Mouse (Mus musculus): ENCODE measurements around the gene Ergic1. TPM values are rescaled to one million over a fixed set of nuclear protein-coding genes. Genes with fewer than 3 reads are reported as not detected.

Gene Ergic1
- polyA plus RNA-seq, 3 experiments from 2014 or later = 35.9 to 50.4 (median 39.8) TPM

- peak; percentile 97 for ATAC-seq
Observed at GRCm38 (mm10) chr17:26662978-26663683, 101.8 kb downstream of the Ergic1 start, which contains the start of gene Atp6v0e. Atp6v0e (plus strand) TSS chr17:26663231.

- ATAC-seq = no peak
Observed at GRCm38 (mm10) chr17:26665600-26665999, 104.3 kb downstream of the Ergic1 start.

GRCm38 (mm10) chr17:26671268-26671667 lies 110.0 kb downstream of the Ergic1 start:
- ATAC-seq = no peak

GRCm38 (mm10) chr17:26675845-26676244 lies 114.6 kb downstream of the Ergic1 start:
- no peak for ATAC-seq

- peak; percentile 98 for ATAC-seq
Observed at GRCm38 (mm10) chr17:26676252-26676615, 114.9 kb downstream of the Ergic1 start.

DNA sequence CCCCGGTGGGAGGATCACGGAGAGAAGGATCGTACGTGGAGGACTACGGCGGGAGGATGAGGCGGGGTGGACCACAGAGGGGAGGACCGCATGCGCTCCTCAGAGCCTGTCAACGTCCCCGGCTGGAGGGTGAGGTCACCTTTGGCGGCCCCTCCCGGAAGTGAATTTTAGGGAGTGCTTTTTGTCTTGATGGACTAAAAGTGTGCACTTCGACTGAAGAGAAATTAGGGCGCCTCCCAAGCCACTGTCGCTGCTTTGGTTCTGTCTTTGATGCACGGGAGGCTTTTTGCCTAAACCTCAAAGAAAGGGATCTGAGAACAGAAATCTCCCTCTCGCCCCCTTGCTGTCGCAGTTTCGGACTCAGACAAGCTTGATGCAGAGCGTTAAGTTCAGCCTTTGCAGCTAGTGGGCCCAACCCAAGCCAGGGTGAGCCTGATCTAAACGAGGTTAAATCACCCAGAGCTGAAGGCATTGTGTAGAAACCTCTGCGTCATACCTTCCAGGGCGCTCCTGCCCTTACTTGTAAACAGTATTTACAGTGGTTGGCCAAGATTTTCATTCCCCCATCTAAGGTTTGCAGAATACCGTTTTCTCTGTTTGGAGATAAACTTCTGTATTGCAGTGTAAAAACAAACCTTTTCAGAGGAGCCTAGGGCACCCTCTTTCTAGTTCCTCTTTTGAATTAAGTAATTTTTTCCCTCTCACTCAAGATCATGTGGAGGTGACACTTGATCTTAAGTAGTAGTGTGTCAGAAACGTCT lies 115.5 kb downstream of the Ergic1 start:
- ATAC-seq = peak; percentile 63

GRCm38 (mm10) chr17:26677711-26678637 lies 116.7 kb downstream of the Ergic1 start:
- ATAC-seq = no peak

DNA sequence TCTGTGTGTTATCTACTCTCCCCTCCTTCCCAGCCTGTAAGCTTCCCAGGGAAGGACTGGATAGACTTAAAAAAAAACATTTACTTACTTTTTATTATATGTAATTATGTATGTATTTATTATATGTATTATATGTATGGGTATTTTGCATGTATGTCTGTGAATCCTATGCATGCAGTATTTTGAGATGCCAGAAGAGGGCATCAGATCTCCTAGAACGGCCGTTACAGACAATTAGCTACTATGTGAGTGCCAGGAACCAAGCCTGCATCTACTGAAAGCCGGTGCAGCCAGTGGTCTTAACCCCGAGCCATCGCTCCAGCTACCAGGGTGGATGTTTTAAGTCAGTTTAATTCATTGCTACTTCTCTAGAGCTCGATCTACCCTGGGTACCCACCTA lies 120.0 kb downstream of the Ergic1 start:
- ATAC-seq = no peak

- no peak for ATAC-seq
Observed at GRCm38 (mm10) chr17:26686334-26687000, 125.2 kb downstream of the Ergic1 start.

DNA sequence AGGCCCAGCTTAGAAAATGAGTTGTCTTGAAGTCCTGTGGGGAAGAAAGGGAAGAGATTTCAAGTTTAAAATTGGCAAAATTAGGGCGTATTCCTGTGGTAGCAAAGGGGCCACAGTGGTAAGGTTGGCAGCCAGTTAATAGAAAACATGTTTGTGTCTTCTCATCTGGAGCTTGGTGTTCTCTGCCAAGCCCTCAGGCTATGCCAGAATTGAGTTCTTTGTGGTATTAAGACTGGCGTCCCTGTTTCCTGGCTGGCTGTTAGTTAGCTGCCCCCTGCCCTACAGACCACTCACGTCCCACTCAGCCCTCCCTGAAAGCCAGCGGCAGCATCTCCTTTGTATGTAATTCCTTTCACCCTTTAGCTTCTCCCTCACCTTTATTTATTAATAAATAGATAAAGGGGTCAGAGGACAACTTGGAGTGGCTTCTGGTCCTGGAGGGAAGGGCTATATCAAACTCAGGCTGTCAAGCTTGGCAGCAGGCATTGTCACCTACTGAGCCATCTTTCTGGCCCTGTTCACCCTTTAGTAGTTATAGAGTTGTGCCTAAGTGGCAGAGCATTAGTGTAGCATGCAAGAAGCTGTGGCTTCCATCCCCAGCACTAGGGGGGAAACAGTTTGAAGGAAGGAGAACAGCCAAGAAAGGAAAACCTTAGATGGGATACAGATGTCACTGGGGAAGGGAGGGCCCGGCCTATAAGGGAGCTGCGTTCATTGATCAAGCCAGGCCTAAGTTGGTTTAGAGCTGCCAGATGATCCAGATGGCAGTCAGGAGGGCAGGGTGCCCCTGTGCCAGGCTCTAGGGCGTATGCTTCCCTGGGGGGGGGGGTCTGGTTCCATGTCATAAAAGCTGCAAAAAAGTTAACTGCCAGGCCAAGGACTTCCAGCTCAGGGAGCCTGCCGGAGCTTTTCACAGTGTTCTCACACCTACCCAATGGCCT lies 127.8 kb downstream of the Ergic1 start:
- no peak for ATAC-seq

- no peak for ATAC-seq
Observed at GRCm38 (mm10) chr17:26689810-26690209, 128.5 kb downstream of the Ergic1 start.

- no peak for ATAC-seq
Observed at GRCm38 (mm10) chr17:26690236-26690635, 128.9 kb downstream of the Ergic1 start.

DNA sequence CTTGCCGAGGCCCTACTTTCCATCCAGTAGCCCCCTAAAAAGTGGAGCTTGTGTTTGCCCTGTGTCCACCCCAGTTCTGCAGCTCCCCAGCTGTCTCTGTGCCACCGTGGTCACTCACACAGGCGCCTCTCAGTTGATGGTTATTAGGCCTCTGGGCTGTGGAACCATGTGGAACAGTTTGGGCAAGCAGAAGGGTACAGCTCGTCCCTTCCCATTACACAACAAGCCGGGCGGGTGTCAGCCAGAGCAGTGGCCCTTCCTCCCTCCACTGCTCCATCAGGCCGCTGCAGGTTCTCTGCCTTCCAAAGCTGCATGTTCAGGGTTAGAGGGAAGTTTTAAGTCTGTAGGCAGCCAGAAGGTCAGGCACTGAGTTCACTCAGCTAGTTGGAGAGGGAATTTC lies 129.8 kb downstream of the Ergic1 start:
- ATAC-seq = no peak

- ATAC-seq = no peak
Observed at GRCm38 (mm10) chr17:26693424-26693823, 132.1 kb downstream of the Ergic1 start.

- ATAC-seq = no peak
Observed at GRCm38 (mm10) chr17:26694171-26694570, 132.9 kb downstream of the Ergic1 start.

GRCm38 (mm10) chr17:26695193-26695592 lies 133.9 kb downstream of the Ergic1 start:
- ATAC-seq = no peak

GRCm38 (mm10) chr17:26698846-26699245 lies 137.6 kb downstream of the Ergic1 start:
- ATAC-seq = no peak

DNA sequence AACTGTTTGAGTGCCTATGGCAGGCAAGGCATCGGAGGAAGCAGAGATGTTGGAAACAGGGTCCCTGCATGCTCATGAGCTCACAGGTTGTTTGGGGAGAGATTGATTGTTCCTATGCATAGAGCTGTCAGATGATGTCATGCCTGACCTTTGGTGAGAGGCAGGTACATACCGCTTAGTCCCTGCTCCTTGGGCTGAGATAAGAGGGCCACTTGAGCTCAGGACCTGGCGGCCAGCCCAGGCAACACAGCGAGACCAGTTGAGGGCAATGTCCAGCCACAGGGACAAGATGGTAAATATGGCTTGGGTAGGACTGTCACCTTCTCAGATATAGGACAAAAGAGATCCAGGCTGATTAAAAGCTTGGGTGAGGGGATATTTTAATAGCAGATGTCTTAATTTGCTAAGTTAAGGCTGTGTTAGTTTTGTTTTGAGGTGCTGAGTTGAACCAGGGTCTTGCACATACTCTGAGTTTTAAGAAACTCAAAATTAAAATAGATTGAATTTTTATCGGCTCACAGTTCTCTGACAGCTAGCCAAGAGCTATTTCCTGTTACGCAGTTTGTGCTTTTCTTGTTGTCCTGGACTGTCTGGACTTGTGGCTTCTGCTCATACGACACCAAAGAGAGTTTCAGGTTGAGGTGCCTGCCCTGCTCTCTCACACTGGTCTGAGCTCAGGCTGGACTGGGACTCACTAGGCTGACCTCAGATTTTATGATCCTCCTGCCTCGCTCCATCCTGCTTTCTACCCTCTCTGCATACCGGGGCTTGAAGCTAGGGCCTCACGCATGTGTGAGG lies 138.7 kb downstream of the Ergic1 start:
- no peak for ATAC-seq

DNA sequence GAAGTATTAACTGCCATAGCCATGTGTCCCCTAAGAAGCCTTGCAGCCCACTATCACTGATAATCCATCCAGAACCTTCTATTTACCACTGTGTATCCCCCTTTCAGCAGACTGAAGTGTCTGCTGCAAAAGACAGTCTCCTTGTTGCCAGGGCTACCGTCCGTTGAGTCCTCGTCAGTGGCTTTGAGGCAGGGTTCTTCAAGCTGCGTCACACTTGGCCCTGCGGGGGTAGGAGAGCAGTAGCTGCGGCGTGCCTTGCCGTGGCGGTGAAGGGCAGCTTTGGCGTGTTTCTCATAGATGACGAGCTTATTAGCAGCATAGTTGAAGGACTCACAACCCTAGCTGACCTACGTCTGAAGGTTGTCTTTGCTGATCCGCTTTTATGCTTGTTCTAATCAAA lies 140.3 kb downstream of the Ergic1 start:
- no peak for ATAC-seq

DNA sequence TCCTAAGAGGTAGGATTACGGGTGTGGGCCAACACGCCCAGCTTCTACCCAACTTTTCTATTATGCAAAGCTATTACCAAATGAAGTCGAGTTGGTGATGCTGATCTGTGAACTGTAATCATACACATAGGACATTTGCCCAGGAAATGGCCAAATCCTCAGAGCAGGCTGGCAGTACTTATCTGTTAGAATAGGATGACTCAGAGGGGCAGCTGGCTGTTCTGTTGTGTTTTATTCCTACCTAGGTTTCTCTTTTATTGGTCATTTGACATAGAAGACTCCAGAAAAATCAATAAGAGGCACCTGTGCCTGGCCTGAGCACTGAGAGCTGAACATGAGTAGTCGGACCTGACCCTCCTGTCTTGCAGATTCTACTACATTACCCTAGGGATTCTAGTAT lies 141.3 kb downstream of the Ergic1 start:
- ATAC-seq = no peak

Data from inflammation-experienced regulatory T-cells, adult 6 months (primary cell).